Mouse (Mus musculus): Measurements from ENCODE around the gene Lrig1. TPM values are rescaled to one million over a fixed set of nuclear protein-coding genes. Genes with fewer than 3 reads are reported as not detected.

Gene Lrig1
- polyA plus RNA-seq, 1 experiment from 2014 or later = 19.0 TPM

GRCm38 (mm10) chr6:94714815-94715644 is 15.1 kb upstream of the Lrig1 start:
- H3K9me3 ChIP-seq = no peaks in the 10 kb centered on the region
- no peak overlapping the region for H3K4me3 ChIP-seq
- 12% methylated on average over 13 of the region's 13 CpGs for WGBS
- ATAC-seq (ENCODE audit: low FRiP score, low read depth) = no peak
- no peaks in the 10 kb centered on the region for H3K36me3 ChIP-seq
- peak overlapping the region; percentile 29 for H3K4me2 ChIP-seq (replicated peaks)
- no peak overlapping the region for H3K9ac ChIP-seq
- H3K27ac ChIP-seq = no peak overlapping the region
- peaks cover 31% of the 10 kb centered on the region for H3K4me1 ChIP-seq
- no peaks in the 10 kb centered on the region for H3K27me3 ChIP-seq

- Histone ChIP-seq H3K27me3 (no peaks in the 10 kb centered on the region), H3K4me1 (peaks cover 22% of the 10 kb centered on the region), H3K9ac (no peak overlapping the region), H3K36me3 (no peaks in the 10 kb centered on the region), H3K9me3 (no peaks in the 10 kb centered on the region), H3K4me2 (replicated peaks) (no peak overlapping the region), H3K27ac (no peak overlapping the region), H3K4me3 (no peak overlapping the region)
- WGBS = 31% methylated on average over 3 of the region's 3 CpGs
- no peak for ATAC-seq (ENCODE audit: low FRiP score, low read depth)
Measured at GRCm38 (mm10) chr6:94709832-94710231, 9.9 kb upstream of the Lrig1 start.

- H3K27ac ChIP-seq = no peak overlapping the region
- no peaks in the 10 kb centered on the region for H3K9me3 ChIP-seq
- no peaks in the 10 kb centered on the region for H3K27me3 ChIP-seq
- no peak overlapping the region for H3K9ac ChIP-seq
- H3K4me1 ChIP-seq = peaks cover 17% of the 10 kb centered on the region
- 68% methylated on average over 1 of the region's 1 CpGs for WGBS
- no peak overlapping the region for H3K4me3 ChIP-seq
- H3K36me3 ChIP-seq = no peaks in the 10 kb centered on the region
- no peak for ATAC-seq (ENCODE audit: low FRiP score, low read depth)
- no peak overlapping the region for H3K4me2 ChIP-seq (replicated peaks)
Measured at GRCm38 (mm10) chr6:94709150-94709549, 9.2 kb upstream of the Lrig1 start.

GRCm38 (mm10) chr6:94707254-94707653 is 7.3 kb upstream of the Lrig1 start:
- 38% methylated on average over 5 of the region's 5 CpGs for whole genome bisulfite sequencing
- Histone ChIP-seq H3K27me3 (peaks cover 5% of the 10 kb centered on the region; the same call in 1 of the 2 replicates), H3K36me3 (no peaks in the 10 kb centered on the region), H3K4me2 (replicated peaks) (no peak overlapping the region), H3K27ac (no peak overlapping the region), H3K9ac (no peak overlapping the region), H3K4me3 (no peak overlapping the region), H3K9me3 (no peaks in the 10 kb centered on the region), H3K4me1 (peaks cover 17% of the 10 kb centered on the region)
- ATAC-seq (ENCODE audit: low FRiP score, low read depth) = peak; percentile 46; the same call in 1 of the 2 replicates

- WGBS = 63% methylated on average over 1 of the region's 1 CpGs
- H3K4me1 ChIP-seq = peaks cover 29% of the 10 kb centered on the region
- H3K36me3 ChIP-seq = no peaks in the 10 kb centered on the region
- H3K9me3 ChIP-seq = no peaks in the 10 kb centered on the region
- no peak for ATAC-seq (ENCODE audit: low FRiP score, low read depth)
- no peak overlapping the region for H3K4me3 ChIP-seq
- H3K27ac ChIP-seq = no peak overlapping the region
- H3K27me3 ChIP-seq = peaks cover 5% of the 10 kb centered on the region; the same call in 1 of the 2 replicates
- no peak overlapping the region for H3K9ac ChIP-seq
- no peak overlapping the region for H3K4me2 ChIP-seq (replicated peaks)
Measured at GRCm38 (mm10) chr6:94705931-94706330, 6.0 kb upstream of the Lrig1 start.

- no peak overlapping the region for H3K4me2 ChIP-seq (replicated peaks)
- no peak overlapping the region for H3K9ac ChIP-seq
- H3K27ac ChIP-seq = no peak overlapping the region
- no peak overlapping the region for H3K4me3 ChIP-seq
- H3K4me1 ChIP-seq = peaks cover 36% of the 10 kb centered on the region
- H3K27me3 ChIP-seq = peaks cover 5% of the 10 kb centered on the region; the same call in 1 of the 2 replicates
- WGBS = 78% methylated on average over 6 of the region's 6 CpGs
- H3K9me3 ChIP-seq = no peaks in the 10 kb centered on the region
- ATAC-seq (ENCODE audit: low FRiP score, low read depth) = no peak
- no peaks in the 10 kb centered on the region for H3K36me3 ChIP-seq
Measured at GRCm38 (mm10) chr6:94702993-94703392, 3.0 kb upstream of the Lrig1 start.

- H3K27ac ChIP-seq = peak overlapping the region; percentile 61; the same call in 1 of the 2 replicates
- peaks cover 41% of the 10 kb centered on the region for H3K4me1 ChIP-seq
- ATAC-seq (ENCODE audit: low FRiP score, low read depth) = no peak
- H3K4me3 ChIP-seq = peak overlapping the region; percentile 98
- H3K9ac ChIP-seq = peak overlapping the region; percentile 50
- peak overlapping the region; percentile 90 for H3K4me2 ChIP-seq (replicated peaks)
- WGBS = 1% methylated on average over 18 of the region's 18 CpGs
- H3K36me3 ChIP-seq = no peaks in the 10 kb centered on the region
- H3K9me3 ChIP-seq = no peaks in the 10 kb centered on the region
- peaks cover 5% of the 10 kb centered on the region; the same call in 1 of the 2 replicates for H3K27me3 ChIP-seq
Measured at GRCm38 (mm10) chr6:94701071-94701470, 1.1 kb upstream of the Lrig1 start.

GRCm38 (mm10) chr6:94700612-94701011 is 654 bp upstream of the Lrig1 start:
- Histone ChIP-seq H3K36me3 (no peaks in the 10 kb centered on the region), H3K27me3 (peaks cover 5% of the 10 kb centered on the region; the same call in 1 of the 2 replicates), H3K27ac (peak overlapping the region; percentile 61), H3K4me1 (peaks cover 45% of the 10 kb centered on the region), H3K9me3 (no peaks in the 10 kb centered on the region), H3K9ac (peak overlapping the region; percentile 50), H3K4me3 (peak overlapping the region; percentile 98), H3K4me2 (replicated peaks) (peak overlapping the region; percentile 90)
- ATAC-seq (ENCODE audit: low FRiP score, low read depth) = 0 out of 2 replicates have a peak, but pooled peaks have one; percentile 9
- under 1% methylated on average over 8 of the region's 8 CpGs for WGBS

GRCm38 (mm10) chr6:94699173-94699987 is 578 bp downstream of the Lrig1 start:
- Histone ChIP-seq H3K9ac (peak overlapping the region; percentile 96), H3K4me2 (replicated peaks) (peak overlapping the region; percentile 90), H3K27me3 (peaks cover 8% of the 10 kb centered on the region; the same call in 1 of the 2 replicates), H3K4me1 (peaks cover 58% of the 10 kb centered on the region), H3K36me3 (no peaks in the 10 kb centered on the region), H3K9me3 (no peaks in the 10 kb centered on the region), H3K4me3 (peak overlapping the region; percentile 98), H3K27ac (peak overlapping the region; percentile 91)
- under 1% methylated on average over 92 of the region's 95 CpGs for WGBS
- ATAC-seq (ENCODE audit: low FRiP score, low read depth) = no peak

- peak overlapping the region; percentile 91 for H3K27ac ChIP-seq
Measured at GRCm38 (mm10) chr6:94698509-94699172, 1.3 kb downstream of the Lrig1 start.

GRCm38 (mm10) chr6:94697423-94697822 is 2.5 kb downstream of the Lrig1 start:
- Histone ChIP-seq H3K9ac (0 out of 2 replicates have a peak overlapping the region, but pooled peaks have one; percentile 96), H3K9me3 (no peaks in the 10 kb centered on the region), H3K36me3 (no peaks in the 10 kb centered on the region), H3K27ac (no peak overlapping the region), H3K4me2 (replicated peaks) (peak overlapping the region; percentile 90), H3K4me1 (peaks cover 77% of the 10 kb centered on the region), H3K27me3 (0 out of 2 replicates have a peak, but pooled peaks cover 5% of the 10 kb centered on the region), H3K4me3 (peak overlapping the region; percentile 98)
- ATAC-seq (ENCODE audit: low FRiP score, low read depth) = no peak
- WGBS = 55% methylated on average over 1 of the region's 1 CpGs

More at GRCm38 (mm10) chr6:94698509-94699172, 1.3 kb downstream of the Lrig1 start:
- no peak for ATAC-seq (ENCODE audit: low FRiP score, low read depth)
- Histone ChIP-seq H3K36me3 (no peaks in the 10 kb centered on the region), H3K4me3 (peak overlapping the region; percentile 98), H3K4me2 (replicated peaks) (peak overlapping the region; percentile 90), H3K9ac (peak overlapping the region; percentile 96), H3K4me1 (peaks cover 65% of the 10 kb centered on the region), H3K9me3 (no peaks in the 10 kb centered on the region), H3K27me3 (peaks cover 10% of the 10 kb centered on the region; the same call in 1 of the 2 replicates)
- WGBS = 3% methylated on average over 11 of the region's 11 CpGs

All from limb, embryonic 13.5 days (tissue).